Mouse (Mus musculus) C2C12 (cell line): ENCODE data around the gene Lhpp. TPM values are rescaled to one million over a fixed set of nuclear protein-coding genes. Genes with fewer than 3 reads are reported as not detected.

Experiments used
- H3K27me3 ChIP-seq: one replicate; pipeline ENCODE4 v1.6.1; 2011; ENCODE audit not compliant: control insufficient read depth, insufficient read depth, insufficient read length
- H3K36me3 ChIP-seq: one replicate; pipeline ENCODE4 v1.6.1; 2011; ENCODE audit not compliant: control insufficient read depth, insufficient read depth
- H3K4me3 ChIP-seq: one replicate; pipeline ENCODE4 v1.5.1; 2011; ENCODE audit warnings: mild to moderate bottlenecking, control low read depth; ENCODE audit not compliant: poor library complexity, insufficient read depth, severe bottlenecking
- H3K79me2 ChIP-seq: one replicate; pipeline ENCODE4 v1.6.1; 2011; ENCODE audit not compliant: control insufficient read depth, insufficient read depth
- H3K79me3 ChIP-seq: one replicate; pipeline ENCODE4 v1.6.1; 2011; ENCODE audit warnings: low read depth, control low read depth
- H3ac ChIP-seq: one replicate; pipeline ENCODE3; 2011; ENCODE audit warnings: low read depth; ENCODE audit not compliant: control insufficient read depth, insufficient read length
- CEBPB ChIP-seq: IDR thresholded peaks from one replicate; pipeline ENCODE4 v1.6.1; 2011; ENCODE audit warnings: low read depth, mild to moderate bottlenecking, control low read depth, moderate library complexity
- CTCF ChIP-seq: IDR thresholded peaks from one replicate; pipeline ENCODE4 v1.5.1; 2011; ENCODE audit not compliant: control insufficient read depth, insufficient read depth, insufficient read length
- FOSL1 ChIP-seq: IDR thresholded peaks from one replicate; pipeline ENCODE4 v1.8.0; 2011; ENCODE audit warnings: mild to moderate bottlenecking, low read length; ENCODE audit not compliant: poor library complexity, insufficient read depth, severe bottlenecking
- MAX ChIP-seq: IDR thresholded peaks from one replicate; pipeline ENCODE4 v1.6.1; 2011; ENCODE audit warnings: mild to moderate bottlenecking, control low read depth
- MYOD1 ChIP-seq: IDR thresholded peaks from one replicate; pipeline ENCODE4 v1.6.1; 2011; ENCODE audit warnings: low read depth; ENCODE audit not compliant: control insufficient read depth, insufficient read length
- MYOG ChIP-seq: IDR thresholded peaks from one replicate; pipeline ENCODE4 v1.6.1; 2011; ENCODE audit not compliant: control insufficient read depth, insufficient read length; ENCODE audit errors: extremely low read depth
- USF1 ChIP-seq: IDR thresholded peaks from one replicate; pipeline ENCODE4 v1.6.1; 2011; ENCODE audit warnings: low read depth, mild to moderate bottlenecking, control low read depth, moderate library complexity
- polyA plus RNA-seq: library from polyadenylated mRNA; unstranded; fragments of >200 nt; fragmentation: generic; extraction: Trizol; gene quantifications from one replicate; pipeline ENCODE4 v1.2.1, GENCODE M21; 2012; ENCODE audit warnings: missing spikeins

Lhpp gene
- polyA plus RNA-seq, 1 experiment: 2.9 TPM

- Histone ChIP-seq H3ac (no peak overlapping the region), H3K36me3 (no peaks in the 10 kb centered on the region), H3K79me2 (no peaks in the 10 kb centered on the region), H3K4me3 (no peak overlapping the region), H3K79me3 (no peaks in the 10 kb centered on the region), H3K27me3 (no peaks in the 10 kb centered on the region)
- TF ChIP-seq FOSL1 (no peak), CEBPB (no peak), MAX (no peak)
Observed at GRCm38 (mm10) chr7:132682336-132682735, 71.9 kb downstream of the Lhpp start.

GRCm38 (mm10) chr7:132682901-132683300 is 72.5 kb downstream of the Lhpp start:
- Histone ChIP-seq H3K36me3 (no peaks in the 10 kb centered on the region), H3K27me3 (no peaks in the 10 kb centered on the region), H3K4me3 (no peak overlapping the region), H3K79me2 (no peaks in the 10 kb centered on the region), H3K79me3 (no peaks in the 10 kb centered on the region), H3ac (no peak overlapping the region)
- no peak for TF ChIP-seq USF1

GRCm38 (mm10) chr7:132683923-132684322 is 73.5 kb downstream of the Lhpp start:
- H3K36me3 ChIP-seq: no peaks in the 10 kb centered on the region
- H3ac ChIP-seq: no peak overlapping the region
- no peak for TF ChIP-seq CEBPB
- TF ChIP-seq MYOG: no peak
- TF ChIP-seq CTCF: no peak
- no peak for TF ChIP-seq FOSL1
- no peak for TF ChIP-seq MYOD1
- no peak for TF ChIP-seq MAX
- no peak for TF ChIP-seq USF1
- H3K4me3 ChIP-seq: no peak overlapping the region
- H3K79me3 ChIP-seq: no peaks in the 10 kb centered on the region
- no peaks in the 10 kb centered on the region for H3K27me3 ChIP-seq
- H3K79me2 ChIP-seq: no peaks in the 10 kb centered on the region

GRCm38 (mm10) chr7:132686515-132686914 is 76.1 kb downstream of the Lhpp start:
- no peaks in the 10 kb centered on the region for H3K36me3 ChIP-seq
- H3K79me2 ChIP-seq: no peaks in the 10 kb centered on the region
- no peak overlapping the region for H3ac ChIP-seq
- no peaks in the 10 kb centered on the region for H3K27me3 ChIP-seq
- H3K79me3 ChIP-seq: no peaks in the 10 kb centered on the region
- TF ChIP-seq CEBPB (no peak), FOSL1 (no peak), CTCF (no peak), MAX (no peak), MYOD1 (no peak), MYOG (no peak), USF1 (no peak)
- H3K4me3 ChIP-seq: no peak overlapping the region

- TF ChIP-seq USF1: no peak
- no peak for TF ChIP-seq CEBPB
- no peak for TF ChIP-seq MAX
- no peak for TF ChIP-seq MYOG
- TF ChIP-seq FOSL1: no peak
- Histone ChIP-seq H3K4me3 (no peak overlapping the region), H3K79me3 (no peaks in the 10 kb centered on the region), H3ac (no peak overlapping the region), H3K79me2 (no peaks in the 10 kb centered on the region), H3K27me3 (no peaks in the 10 kb centered on the region), H3K36me3 (no peaks in the 10 kb centered on the region)
Observed at GRCm38 (mm10) chr7:132687897-132688296, 77.5 kb downstream of the Lhpp start.

GRCm38 (mm10) chr7:132688721-132689120 is 78.3 kb downstream of the Lhpp start:
- no peak overlapping the region for H3K4me3 ChIP-seq
- no peaks in the 10 kb centered on the region for H3K27me3 ChIP-seq

More at GRCm38 (mm10) chr7:132688721-132689120, 78.3 kb downstream of the Lhpp start:
- Histone ChIP-seq H3K36me3 (no peaks in the 10 kb centered on the region), H3K79me2 (no peaks in the 10 kb centered on the region), H3K79me3 (no peaks in the 10 kb centered on the region), H3ac (no peak overlapping the region)
- TF ChIP-seq MAX (no peak), FOSL1 (no peak), MYOG (no peak), MYOD1 (no peak), CEBPB (no peak), CTCF (no peak), USF1 (no peak)
